Mouse (Mus musculus): ENCODE measurements around the gene Tmem163.

GRCm38 (mm10) chr1:127500701-127501100, 178.6 kb downstream of the Tmem163 start:
- TF ChIP-seq CTCF (conservative IDR thresholded peaks at IDR 0.05 in 1 of 2, IDR thresholded peaks at IDR 0.05 in 1 of 2; ENCODE audit: low read depth in 2 of 2, low read length in 2 of 2) (no peak), IRF4 (IDR thresholded peaks at IDR 0.05; ENCODE audit: low read depth, low read length) (no peak), MAX (IDR thresholded peaks at IDR 0.05; ENCODE audit: low read length) (no peak), POLR2AphosphoS2 (IDR thresholded peaks at IDR 0.05; ENCODE audit: low read depth, low read length) (no peak), POLR2A (IDR thresholded peaks at IDR 0.05; ENCODE audit: low read depth, low read length) (no peak), GABPA (IDR thresholded peaks at IDR 0.05; ENCODE audit: insufficient replicate concordance, low read depth, low read length) (no peak)
